10 mouse cellular contexts compared by ENCODE assay signal in the genomic region with DNA sequence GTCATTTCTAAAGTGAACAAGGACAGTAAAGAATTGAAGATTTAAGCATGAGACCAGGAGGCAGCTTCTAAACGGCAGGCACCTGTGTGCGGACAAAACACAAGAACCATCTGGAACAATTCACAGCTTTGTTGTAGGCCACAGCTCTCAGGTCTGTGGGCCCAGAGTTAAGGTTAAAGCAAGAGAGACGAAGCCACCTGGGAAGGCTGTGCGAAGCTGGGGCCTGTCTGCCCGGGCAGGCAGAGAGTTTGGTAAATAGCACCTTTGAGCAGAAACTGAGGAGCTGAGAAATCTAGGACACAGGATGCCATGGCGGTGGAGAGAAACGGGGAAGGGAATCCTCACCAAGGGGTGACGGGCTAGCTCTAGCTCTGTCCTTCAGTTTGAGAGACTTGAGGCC. TPM values are rescaled to one million over a fixed set of nuclear protein-coding genes. Genes with fewer than 3 reads are reported as not detected.
DNase-seq lines count a peak whose midpoint lies in the region; ATAC-seq and TF ChIP-seq lines count a peak whose summit lies in the region.
"Had no signal": no experiment of that assay in that cellular context is flagged by ENCODE, and none has a peak within 500 bp of the region (broad histone marks: within the 10 kb centered on the region; RNA-seq: fewer than 3 reads in every experiment).

No protein-coding gene starts in this region.

- intact Hi-C loops in left cerebral cortex, postnatal 36 days (cut with DNase I): no loop called here

- DNase-seq in kidney, postnatal 0 days (ENCODE audit: low spot score): no peak
- DNase-seq in kidney, postnatal 4 days: no peak
- DNase-seq in left cerebral cortex, postnatal 36 days (ENCODE audit: low spot score in 2 of 2): no peak
- DNase-seq in testis, postnatal 10 days (ENCODE audit: low spot score): no peak
- no peak for DNase-seq in ovary, postnatal 36 days (ENCODE audit: low spot score)

- 86% methylated on average over 8 of the region's 8 CpGs for WGBS in kidney, postnatal 0 days
- WGBS in forebrain, embryonic 12.5 days: 88% methylated on average over 8 of the region's 8 CpGs
- 89% methylated on average over 8 of the region's 8 CpGs for WGBS in intestine, embryonic 16.5 days
- 86% methylated on average over 8 of the region's 8 CpGs for WGBS in neural tube, embryonic 12.5 days

- H3K4me2 ChIP-seq in kidney, postnatal 0 days (ENCODE audit: low read length): peak overlapping the region; percentile 84
- peak overlapping the region; percentile 81 for H3K4me2 ChIP-seq in forebrain, embryonic 12.5 days
- H3K4me2 ChIP-seq in intestine, embryonic 16.5 days (ENCODE audit: low read depth, low read length): 0 out of 2 replicates have a peak overlapping the region, but pooled peaks have one; percentile 45
- H3K4me2 ChIP-seq in neural tube, embryonic 12.5 days (replicated peaks): peak overlapping the region; percentile 71

- H3K4me3 ChIP-seq in kidney, postnatal 0 days (replicated peaks; ENCODE audit: low read depth, low read length): no peak overlapping the region
- H3K4me3 ChIP-seq in forebrain, embryonic 12.5 days (replicated peaks): peak overlapping the region; percentile 76
- H3K4me3 ChIP-seq in intestine, embryonic 16.5 days (ENCODE audit: low read length): no peak overlapping the region
- peak overlapping the region; percentile 71 for H3K4me3 ChIP-seq in neural tube, embryonic 12.5 days

- H3K9me3 ChIP-seq in kidney, postnatal 0 days (replicated peaks; ENCODE audit: low read length): no peaks in the 10 kb centered on the region
- no peaks in the 10 kb centered on the region for H3K9me3 ChIP-seq in forebrain, embryonic 12.5 days
- H3K9me3 ChIP-seq in intestine, embryonic 16.5 days (ENCODE audit: control insufficient read depth, low read length): no peaks in the 10 kb centered on the region
- H3K9me3 ChIP-seq in neural tube, embryonic 12.5 days: no peaks in the 10 kb centered on the region

- H3K27me3 ChIP-seq in kidney, postnatal 0 days (ENCODE audit: insufficient read depth, low read length): no peaks in the 10 kb centered on the region
- no peaks in the 10 kb centered on the region for H3K27me3 ChIP-seq in forebrain, embryonic 12.5 days
- no peaks in the 10 kb centered on the region for H3K27me3 ChIP-seq in intestine, embryonic 16.5 days (replicated peaks; ENCODE audit: control insufficient read depth, insufficient read depth, low read length)
- no peaks in the 10 kb centered on the region for H3K27me3 ChIP-seq in neural tube, embryonic 12.5 days (replicated peaks)

- peaks cover 30% of the 10 kb centered on the region for H3K4me1 ChIP-seq in kidney, postnatal 0 days (replicated peaks; ENCODE audit: insufficient read depth, low read length)
- H3K4me1 ChIP-seq in forebrain, embryonic 12.5 days: peaks cover 84% of the 10 kb centered on the region
- peaks cover 47% of the 10 kb centered on the region for H3K4me1 ChIP-seq in intestine, embryonic 16.5 days (ENCODE audit: control insufficient read depth, insufficient read depth, low read length)
- H3K4me1 ChIP-seq in neural tube, embryonic 12.5 days: peaks cover 75% of the 10 kb centered on the region

- ATAC-seq in kidney, postnatal 0 days (replicated peaks; ENCODE audit: low FRiP score, low read depth): no peak
- ATAC-seq in forebrain, embryonic 12.5 days (ENCODE audit: low FRiP score): no peak
- ATAC-seq in intestine, embryonic 16.5 days: no peak
- ATAC-seq in neural tube, embryonic 12.5 days (ENCODE audit: low FRiP score, low read depth): no peak

- H3K27ac ChIP-seq in kidney, postnatal 0 days: no peak overlapping the region
- peak overlapping the region; percentile 68 for H3K27ac ChIP-seq in forebrain, embryonic 12.5 days
- no peak overlapping the region for H3K27ac ChIP-seq in intestine, embryonic 16.5 days (ENCODE audit: low read length)
- peak overlapping the region; percentile 2; the same call in 1 of the 2 replicates for H3K27ac ChIP-seq in neural tube, embryonic 12.5 days
- H3K27ac ChIP-seq: left cerebral cortex, adult 2 months had no signal

- TF ChIP-seq CTCF in kidney, postnatal 0 days (IDR thresholded peaks at IDR 0.05; ENCODE audit: low read depth): no peak

- peaks cover 19% of the 10 kb centered on the region for H3K36me3 ChIP-seq in kidney, postnatal 0 days (ENCODE audit: insufficient read depth, low read length)
- peaks cover 33% of the 10 kb centered on the region for H3K36me3 ChIP-seq in forebrain, embryonic 12.5 days (replicated peaks)
- H3K36me3 ChIP-seq in intestine, embryonic 16.5 days (ENCODE audit: control insufficient read depth, insufficient read depth, low read length): no peaks in the 10 kb centered on the region
- H3K36me3 ChIP-seq in neural tube, embryonic 12.5 days: peaks cover 15% of the 10 kb centered on the region

- peak overlapping the region; percentile 41; the same call in 1 of the 2 replicates for H3K9ac ChIP-seq in kidney, postnatal 0 days (ENCODE audit: low read depth, low read length)
- H3K9ac ChIP-seq in forebrain, embryonic 12.5 days: peak overlapping the region; percentile 93; the same call in 1 of the 2 replicates
- H3K9ac ChIP-seq in intestine, embryonic 16.5 days (ENCODE audit: low read depth, low read length): no peak overlapping the region
- peak overlapping the region; percentile 84; the same call in 1 of the 2 replicates for H3K9ac ChIP-seq in neural tube, embryonic 12.5 days

RNA-seq across cellular contexts. Expression of a gene that starts 3.4 kb away (rescaled TPM):
- 37.5 and 39.2 TPM in 2 replicates for polyA plus RNA-seq in kidney, postnatal 0 days (2015; fragmentation: Nextera tagmentation; extraction: Ambion mirVana)
- 128 and 135 TPM in 2 replicates for polyA plus RNA-seq in forebrain, embryonic 12.5 days (2016; fragmentation: Nextera tagmentation; extraction: Ambion mirVana)
- polyA plus RNA-seq in intestine, embryonic 16.5 days (2015; fragmentation: Nextera tagmentation; extraction: Ambion mirVana): 42.9 and 43.2 TPM in 2 replicates
- 114 and 120 TPM in 2 replicates for polyA plus RNA-seq in neural tube, embryonic 12.5 days (2016; fragmentation: Nextera tagmentation; extraction: Ambion mirVana)
- 10 to 100 TPM; 12.4 to 44.2 TPM for total RNA-seq in left cerebral cortex, postnatal 36 days (2021)

RNA-seq across cellular contexts. Expression of a gene that starts 35.5 kb away (rescaled TPM):
- polyA plus RNA-seq in kidney, postnatal 0 days (2015; fragmentation: Nextera tagmentation; extraction: Ambion mirVana): 0.41 and 0.58 TPM in 2 replicates
- polyA plus RNA-seq in forebrain, embryonic 12.5 days (2016; fragmentation: Nextera tagmentation; extraction: Ambion mirVana): not detected in 2 replicates
- not detected in 2 replicates for polyA plus RNA-seq in intestine, embryonic 16.5 days (2015; fragmentation: Nextera tagmentation; extraction: Ambion mirVana)
- polyA plus RNA-seq in neural tube, embryonic 12.5 days (2016; fragmentation: Nextera tagmentation; extraction: Ambion mirVana): 0.15 and 0.38 TPM in 2 replicates
- total RNA-seq in left cerebral cortex, postnatal 36 days (2021): under 1 TPM; 0.23 to 0.30 TPM
- total RNA-seq: left cerebral cortex, adult 2 months had no signal

RNA-seq across cellular contexts. Expression of a gene that starts 38.5 kb away (rescaled TPM):
- polyA plus RNA-seq in kidney, postnatal 0 days (2015; fragmentation: Nextera tagmentation; extraction: Ambion mirVana): 7.8 and 9.4 TPM in 2 replicates
- polyA plus RNA-seq in forebrain, embryonic 12.5 days (2016; fragmentation: Nextera tagmentation; extraction: Ambion mirVana): 2.2 and 3.3 TPM in 2 replicates
- polyA plus RNA-seq in intestine, embryonic 16.5 days (2015; fragmentation: Nextera tagmentation; extraction: Ambion mirVana): 8.7 and 8.8 TPM in 2 replicates
- polyA plus RNA-seq in neural tube, embryonic 12.5 days (2016; fragmentation: Nextera tagmentation; extraction: Ambion mirVana): 16.8 and 20.5 TPM in 2 replicates
- total RNA-seq in left cerebral cortex, postnatal 36 days (2021): 10 to 100 TPM; 12.7 to 22.2 TPM
- total RNA-seq: ES-E14 had no signal

Comparison
In these comparisons a context has a peak if more than half of its experiments do, and no peak if none do; other contexts are left out.
1. H3K27ac ChIP-seq: peak in forebrain, embryonic 12.5 days (single experiment) and neural tube, embryonic 12.5 days (single experiment); none in kidney, postnatal 0 days (single experiment) and intestine, embryonic 16.5 days (single experiment).
2. H3K4me3 ChIP-seq: peak in forebrain, embryonic 12.5 days (single experiment) and neural tube, embryonic 12.5 days (single experiment); none in kidney, postnatal 0 days (single experiment) and intestine, embryonic 16.5 days (single experiment).
3. Peak in every context shown above with its lines, with median percentiles within 50 percentile points of each other: H3K4me2 ChIP-seq.